In the genomic region with DNA sequence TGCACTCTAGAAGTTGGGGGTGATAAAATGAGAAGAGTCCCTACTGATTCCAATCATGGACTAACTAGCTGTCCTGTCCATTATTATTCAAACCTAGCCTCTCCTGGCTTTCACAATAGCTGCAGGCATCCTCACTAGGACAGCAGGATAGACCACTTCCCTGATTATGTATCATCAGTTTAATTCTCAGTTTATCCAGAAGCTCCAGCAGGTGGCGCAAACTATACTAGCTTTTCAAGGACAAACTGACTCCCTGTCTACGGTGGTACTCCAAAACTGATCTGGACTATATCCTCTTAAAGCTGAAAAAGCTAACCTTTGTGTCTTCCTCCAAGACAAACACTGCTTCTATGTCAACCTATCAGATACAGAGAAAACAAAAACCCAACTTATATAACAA, we compare ENCODE assay signal across 9 mouse cellular contexts.
DNase-seq lines count a peak whose midpoint lies in the region; ATAC-seq and TF ChIP-seq lines count a peak whose summit lies in the region.
"Had no signal": no experiment of that assay in that cellular context is flagged by ENCODE, and none has a peak within 500 bp of the region (broad histone marks: within the 10 kb centered on the region; RNA-seq: fewer than 3 reads in every experiment).

No protein-coding gene starts in this region.

- H3K9me3 ChIP-seq in liver, postnatal 0 days (ENCODE audit: low read length) = no peaks in the 10 kb centered on the region
- H3K9me3 ChIP-seq in liver, embryonic 11.5 days (ENCODE audit: control insufficient read depth, low read length) = no peaks in the 10 kb centered on the region

- ATAC-seq in liver, postnatal 0 days = no peak
- ATAC-seq in liver, embryonic 11.5 days (replicated peaks; ENCODE audit: low FRiP score) = no peak

- peak; percentile 4 for DNase-seq in embryo, embryonic 10 days (ENCODE audit: low spot score)
- DNase-seq in embryo, embryonic 9.5 days (ENCODE audit: extremely low spot score) = no peak
- DNase-seq in liver, postnatal 0 days = no peak
- DNase-seq in liver, embryonic 11.5 days (ENCODE audit: low spot score) = no peak
- peak; percentile 59 for DNase-seq in R1 (ENCODE audit: low read depth, low spot score)
- peak; percentile 27 for DNase-seq in naive thymus-derived CD4-positive, alpha-beta T cell, adult 2 months (ENCODE audit: low read depth)
- DNase-seq in urinary bladder, adult 2 months (ENCODE audit: low spot score) = no peak
- DNase-seq in spleen, postnatal 4 days (ENCODE audit: low spot score in 2 of 2) = no peak
- DNase-seq: liver had no signal

- no peak overlapping the region for H3K9ac ChIP-seq in liver, postnatal 0 days (replicated peaks)
- no peak overlapping the region for H3K9ac ChIP-seq in liver, embryonic 11.5 days (ENCODE audit: low read depth, low read length)

- H3K27ac ChIP-seq in liver, postnatal 0 days (ENCODE audit: low read depth) = no peak overlapping the region
- no peak overlapping the region for H3K27ac ChIP-seq in liver, embryonic 11.5 days (ENCODE audit: low read depth, low read length)

- no peak for TF ChIP-seq EP300 in liver, postnatal 0 days (IDR thresholded peaks at IDR 0.05; ENCODE audit: low read depth)

- 54% methylated on average over 2 of the region's 2 CpGs for WGBS in liver, postnatal 0 days (ENCODE audit: insufficient replicate concordance)
- WGBS in liver, embryonic 11.5 days = 65% methylated on average over 2 of the region's 2 CpGs

- peak; percentile 46 for TF ChIP-seq CTCF in liver, postnatal 0 days (IDR thresholded peaks at IDR 0.05; ENCODE audit: low read depth)

- H3K36me3 ChIP-seq in liver, postnatal 0 days (replicated peaks; ENCODE audit: insufficient read depth, low read length) = no peaks in the 10 kb centered on the region
- no peaks in the 10 kb centered on the region for H3K36me3 ChIP-seq in liver, embryonic 11.5 days (ENCODE audit: control insufficient read depth, insufficient read depth, low read length)

- no peaks in the 10 kb centered on the region for H3K27me3 ChIP-seq in liver, postnatal 0 days (ENCODE audit: insufficient read depth, low read length)
- no peaks in the 10 kb centered on the region for H3K27me3 ChIP-seq in liver, embryonic 11.5 days (replicated peaks; ENCODE audit: control insufficient read depth, insufficient read depth, low read length)

- no peak overlapping the region for H3K4me2 ChIP-seq in liver, postnatal 0 days (ENCODE audit: low read depth, low read length)
- no peak overlapping the region for H3K4me2 ChIP-seq in liver, embryonic 11.5 days

- no peak overlapping the region for H3K4me3 ChIP-seq in liver, postnatal 0 days (ENCODE audit: low read depth, low read length)
- no peak overlapping the region for H3K4me3 ChIP-seq in liver, embryonic 11.5 days (ENCODE audit: low read depth, low read length)

- H3K4me1 ChIP-seq in liver, postnatal 0 days (ENCODE audit: insufficient read depth) = no peaks in the 10 kb centered on the region
- H3K4me1 ChIP-seq in liver, embryonic 11.5 days (replicated peaks; ENCODE audit: control insufficient read depth, insufficient read depth, low read length) = no peaks in the 10 kb centered on the region

Comparison
In these comparisons a context has a peak if more than half of its experiments do, and no peak if none do; other contexts are left out.
1. DNase-seq: peak in embryo, embryonic 10 days (single experiment), R1 (single experiment) and naive thymus-derived CD4-positive, alpha-beta T cell, adult 2 months (single experiment); none in embryo, embryonic 9.5 days (single experiment), liver, postnatal 0 days (single experiment), liver, embryonic 11.5 days (single experiment), urinary bladder, adult 2 months (single experiment) and spleen, postnatal 4 days (0 of 2).